Mouse (Mus musculus) left cerebral cortex, adult 2 months (tissue): Measurements from ENCODE around the gene Casc3. TPM values are rescaled to one million over a fixed set of nuclear protein-coding genes. Genes with fewer than 3 reads are reported as not detected.

Experiments used
- DNase-seq, 2 experiments: peaks; one replicate each; pipeline ENCODE4 v3.0.0; 2021 to 2022; ENCODE audit warnings: low spot score in 2 of 2, mixed read lengths in 1 of 2; ENCODE audit errors: extremely low spot score in 1 of 2
- H3K27ac ChIP-seq: fragments of 200-600 bp; 2 replicates; pipeline ENCODE4 v1.8.1; 2022
- H3K4me3 ChIP-seq: fragments of 200-600 bp; 2 replicates; pipeline ENCODE4 v1.8.1; 2022
- CTCF ChIP-seq: fragments of 200-600 bp; IDR thresholded peaks from 2 replicates; pipeline ENCODE4 v1.8.1; 2022; ENCODE audit warnings: antibody characterized with exemption, mild to moderate bottlenecking, moderate library complexity
- intact Hi-C: fragments of 180-260 bp; cut with DNase I; formaldehyde crosslinking; loops from one replicate; pipeline ENCODE4 v1.15.1; 2025
- total RNA-seq, 2 experiments: library from RNA; stranded (reverse); gene quantifications; 2 replicates each; pipeline ENCODE4 v1.2.3; 2021

Gene Casc3
- total RNA-seq, 2 experiments from 2014 or later, result 53.0 to 57.6 TPM

GRCm38 (mm10) chr11:98774582-98775347, 29.9 kb upstream of the Casc3 start, which contains the start of gene Nr1d1:
Gene Nr1d1 (minus strand): TSS chr11:98775333.
- DNase-seq, result no peak
- Histone ChIP-seq H3K27ac (peak within 1 kb of the TSS; percentile 100), H3K4me3 (peak within 1 kb of the TSS; percentile 87)
- TF ChIP-seq CTCF, result no peak
- intact Hi-C loops, result loop anchor here (1.0 kb wide), 1 partner anchor 9 kb away; no protein-coding TSS in a partner anchor

- H3K27ac ChIP-seq, result peak overlapping the region; percentile 100
- DNase-seq, result peak; percentile 100
- intact Hi-C loops, result loop anchor here (1.0 kb wide), 1 partner anchor 8 kb away; no protein-coding TSS in a partner anchor
- peak overlapping the region; percentile 87 for H3K4me3 ChIP-seq
- no peak for TF ChIP-seq CTCF
Observed at GRCm38 (mm10) chr11:98775348-98776051, 29.2 kb upstream of the Casc3 start.

GRCm38 (mm10) chr11:98776052-98776764, 28.5 kb upstream of the Casc3 start:
- TF ChIP-seq CTCF, result no peak
- Histone ChIP-seq H3K27ac (peak overlapping the region; percentile 96), H3K4me3 (peak overlapping the region; percentile 87)
- intact Hi-C loops, result no loop called here
- no peak for DNase-seq

- intact Hi-C loops, result no loop called here
- H3K27ac ChIP-seq, result peak overlapping the region; percentile 96
- H3K4me3 ChIP-seq, result no peak overlapping the region
- DNase-seq, result peak in 1 of 2 experiments; percentile 19
- no peak for TF ChIP-seq CTCF
Observed at GRCm38 (mm10) chr11:98776843-98777590, 27.7 kb upstream of the Casc3 start.

GRCm38 (mm10) chr11:98777888-98778287, 26.8 kb upstream of the Casc3 start:
- Histone ChIP-seq H3K27ac (peak overlapping the region; percentile 32; the same call in 1 of the 2 replicates), H3K4me3 (no peak overlapping the region)
- intact Hi-C loops, result no loop called here
- no peak for TF ChIP-seq CTCF
- no peak for DNase-seq

- intact Hi-C loops, result no loop called here
- peak; percentile 69 to 78 for DNase-seq
Observed at GRCm38 (mm10) chr11:98781851-98782512, 22.7 kb upstream of the Casc3 start.

GRCm38 (mm10) chr11:98782651-98783235, 22.0 kb upstream of the Casc3 start:
- Histone ChIP-seq H3K27ac (peak overlapping the region; percentile 100), H3K4me3 (peak overlapping the region; percentile 27)
- intact Hi-C loops, result loop anchor here (1.0 kb wide), 1 partner anchor 7 kb away; the partner anchor contains the start of gene Nr1d1
- peak in 1 of 2 experiments; percentile 20 for DNase-seq
- TF ChIP-seq CTCF, result no peak

More at GRCm38 (mm10) chr11:98781851-98782512, 22.7 kb upstream of the Casc3 start:
- no peak for TF ChIP-seq CTCF
- Histone ChIP-seq H3K27ac (peak overlapping the region; percentile 100), H3K4me3 (peak overlapping the region; percentile 27)

GRCm38 (mm10) chr11:98783236-98783696, 21.4 kb upstream of the Casc3 start:
- H3K27ac ChIP-seq, result peak overlapping the region; percentile 100
- intact Hi-C loops, result loop anchor here (1.0 kb wide), 1 partner anchor 8 kb away; the partner anchor contains the start of gene Nr1d1
- H3K4me3 ChIP-seq, result peak overlapping the region; percentile 27
- peak; percentile 48 for TF ChIP-seq CTCF
- DNase-seq, result peak; percentile 96 to 98

- no peak for DNase-seq
- no peak for TF ChIP-seq CTCF
- H3K4me3 ChIP-seq, result no peak overlapping the region
- intact Hi-C loops, result no loop called here
- peak overlapping the region; percentile 100 for H3K27ac ChIP-seq
Observed at GRCm38 (mm10) chr11:98784139-98784538, 20.6 kb upstream of the Casc3 start.

- Histone ChIP-seq H3K27ac (peak overlapping the region; percentile 100), H3K4me3 (no peak overlapping the region)
- DNase-seq, result no peak
- TF ChIP-seq CTCF, result no peak
- intact Hi-C loops, result loop anchor here (5.0 kb wide), 1 partner anchor 122 kb away; the partner anchor contains the start of gene Cdc6
Observed at GRCm38 (mm10) chr11:98785214-98785613, 19.5 kb upstream of the Casc3 start.
